Mouse (Mus musculus) liver, postnatal 0 days (tissue): ENCODE data around the gene Plod2.

Experiments used
- CTCF ChIP-seq: sonication (generic); IDR thresholded peaks from 2 replicates; pipeline ENCODE4 v1.5.1; 2016; ENCODE audit warnings: antibody characterized with exemption, low read depth
- EP300 ChIP-seq: IDR thresholded peaks from 2 replicates; pipeline ENCODE4 v1.6.1; 2016; ENCODE audit warnings: antibody characterized with exemption, low read depth, mild to moderate bottlenecking

DNA sequence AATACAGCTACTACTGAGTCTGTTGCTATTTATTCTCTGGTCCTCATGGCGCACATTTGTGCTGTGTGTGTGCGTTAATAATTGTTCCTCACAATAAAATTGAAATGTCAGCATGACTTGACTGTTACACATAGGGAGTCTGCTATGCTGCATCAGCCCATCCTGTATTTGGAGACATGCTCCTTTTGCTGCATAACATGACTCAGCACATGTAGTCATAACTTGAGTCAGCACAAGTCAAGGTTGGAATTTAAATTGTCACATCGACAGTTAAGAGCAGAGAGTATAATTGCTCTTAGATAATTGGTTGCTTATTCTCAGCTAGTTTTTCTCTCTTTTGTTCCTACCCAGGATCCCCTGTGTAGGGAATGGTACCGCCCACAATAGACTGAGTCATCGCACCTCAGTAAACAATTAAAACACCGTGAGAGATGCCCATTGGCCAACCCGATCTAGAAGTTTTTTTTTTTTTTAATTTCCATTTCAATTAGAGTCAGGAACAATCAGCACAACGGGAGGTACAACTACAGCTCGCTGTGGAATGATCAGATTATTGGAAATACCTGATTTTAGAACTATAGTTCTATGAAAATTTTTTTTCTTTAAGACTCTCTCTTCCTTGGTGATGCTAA lies 55.0 kb downstream of the Plod2 start:
- TF ChIP-seq CTCF (no peak), EP300 (no peak)
